Mouse (Mus musculus) ovary, postnatal 14 days (tissue): ENCODE measurements around the gene Nptx2.

Experiments used
- DNase-seq: peaks from one replicate; pipeline ENCODE4 v3.0.0; 2022; ENCODE audit warnings: low spot score

Gene Nptx2

GRCm38 (mm10) chr5:144545653-144546422, at the start of gene Nptx2:
Gene Nptx2, plus strand, starts transcription at chr5:144545902.
- DNase-seq: peak; percentile 67

DNA sequence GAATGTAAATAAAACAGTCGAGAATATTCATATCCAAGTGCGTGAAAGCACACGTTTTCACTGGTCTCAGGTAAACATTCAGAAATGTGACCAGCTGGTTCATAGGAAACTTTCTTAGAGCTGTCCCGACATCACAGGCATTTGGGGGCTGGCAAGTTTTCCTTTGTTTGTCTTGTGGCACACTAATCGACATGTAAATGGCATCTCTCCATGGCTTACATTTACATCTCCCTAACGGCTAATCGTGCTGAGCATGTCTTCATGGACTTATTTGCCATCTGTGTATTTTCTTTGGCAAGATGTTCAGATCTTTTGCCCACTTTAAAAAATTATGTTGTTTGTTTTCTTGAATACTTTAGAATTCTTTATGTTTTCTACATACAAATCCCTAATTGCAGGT, 49.2 kb upstream of the Nptx2 start:
- no peak for DNase-seq

GRCm38 (mm10) chr5:144504239-144504638, 41.5 kb upstream of the Nptx2 start:
- DNase-seq: no peak

GRCm38 (mm10) chr5:144505731-144506130, 40.0 kb upstream of the Nptx2 start:
- DNase-seq: no peak

DNA sequence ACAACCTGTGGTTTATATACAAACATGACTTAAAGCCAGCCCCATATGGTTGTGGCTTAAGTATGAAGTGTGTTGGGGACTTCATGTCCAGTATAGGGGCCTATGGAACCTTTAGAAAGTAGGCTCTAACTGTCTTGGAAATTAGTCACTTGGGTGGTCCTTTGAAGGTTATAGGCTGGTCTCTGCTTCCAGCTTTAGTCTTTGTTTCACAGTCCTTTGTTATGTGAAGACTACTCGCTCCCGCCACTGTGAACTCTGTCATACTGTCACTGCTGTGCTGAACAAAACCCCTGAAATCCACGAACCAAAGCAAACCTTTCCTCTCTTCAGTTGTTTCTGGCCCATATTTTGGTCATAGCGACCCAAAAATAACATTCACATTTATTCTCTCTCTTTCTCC, 39.5 kb upstream of the Nptx2 start:
- no peak for DNase-seq

DNA sequence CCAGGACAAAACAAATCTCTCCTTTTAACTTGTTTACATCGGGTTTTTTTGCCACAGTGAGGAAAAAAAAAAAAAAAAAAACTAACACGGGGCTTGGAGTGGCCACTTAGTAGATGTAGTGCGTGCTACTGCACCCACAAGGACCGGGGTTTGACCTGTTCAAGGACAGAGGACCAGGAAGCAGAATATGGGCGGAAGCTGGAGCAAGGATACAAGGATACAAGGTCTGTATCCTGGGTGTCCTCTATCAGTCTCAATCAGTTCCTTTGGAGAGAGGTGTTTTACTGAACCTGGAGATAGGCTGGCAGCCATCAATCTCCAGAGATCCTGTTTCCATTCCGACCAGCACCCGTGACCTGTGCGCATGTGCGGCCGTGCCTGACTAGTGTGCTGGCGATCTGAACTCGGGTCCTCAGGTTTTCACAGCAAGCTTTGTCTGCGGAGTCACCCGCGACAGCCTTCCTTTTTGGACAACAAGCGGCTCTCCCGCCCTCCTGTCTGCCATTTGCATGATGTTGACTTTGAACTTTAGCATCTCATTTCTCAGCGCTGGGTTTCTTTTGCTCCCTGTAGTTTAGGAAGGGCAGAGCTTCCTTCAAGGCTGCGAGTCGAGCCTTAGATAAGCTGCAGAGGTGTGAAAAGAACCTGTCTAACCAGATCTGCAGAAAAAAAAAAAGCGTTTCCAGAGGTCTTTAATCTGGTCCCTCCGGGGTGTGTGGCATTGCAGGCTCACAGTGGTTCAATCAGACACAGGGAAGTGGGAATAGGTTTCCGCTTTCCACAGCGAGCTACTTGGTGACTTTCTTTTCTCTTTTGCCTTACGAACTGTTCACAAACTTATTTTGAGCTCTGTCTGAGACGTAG, 38.8 kb upstream of the Nptx2 start:
- no peak for DNase-seq

GRCm38 (mm10) chr5:144509431-144509830, 36.3 kb upstream of the Nptx2 start:
- no peak for DNase-seq

GRCm38 (mm10) chr5:144514738-144515137, 31.0 kb upstream of the Nptx2 start:
- no peak for DNase-seq

- DNase-seq: no peak
Measured at GRCm38 (mm10) chr5:144515241-144515640, 30.5 kb upstream of the Nptx2 start.

- no peak for DNase-seq
Measured at GRCm38 (mm10) chr5:144520096-144520495, 25.6 kb upstream of the Nptx2 start.

- DNase-seq: no peak
Measured at GRCm38 (mm10) chr5:144524774-144525173, 20.9 kb upstream of the Nptx2 start.

- no peak for DNase-seq
Measured at GRCm38 (mm10) chr5:144529123-144529522, 16.6 kb upstream of the Nptx2 start.

DNA sequence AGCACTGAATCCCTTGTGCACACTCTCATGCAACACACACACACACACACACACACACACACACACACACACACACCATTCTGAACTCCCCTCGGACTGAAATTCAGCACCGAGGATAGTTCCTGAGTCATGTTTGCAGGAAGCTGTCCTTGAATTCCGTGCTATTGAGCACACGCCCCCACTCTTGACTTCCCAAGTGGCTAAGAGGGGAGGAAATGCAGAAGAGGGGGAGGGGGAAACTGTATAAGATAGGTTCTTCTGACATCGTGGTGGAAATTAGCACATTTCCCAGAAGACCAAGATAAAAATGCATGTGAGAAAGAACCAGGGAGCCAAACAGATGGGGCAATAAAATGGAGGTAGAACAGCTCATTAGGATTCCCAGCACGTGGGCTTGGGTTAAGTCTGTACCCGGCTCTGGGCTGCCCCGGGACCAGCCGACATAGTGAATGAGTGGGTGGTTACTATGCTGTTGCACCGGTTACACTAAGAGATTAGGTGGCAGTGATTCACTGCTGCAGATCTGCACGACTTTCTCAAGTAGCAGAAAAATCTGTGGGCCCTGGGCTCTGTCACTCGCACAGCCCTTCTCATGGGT, 2.9 kb upstream of the Nptx2 start:
- DNase-seq: no peak

- DNase-seq: no peak
Measured at GRCm38 (mm10) chr5:144546423-144546995, 807 bp downstream of the Nptx2 start.

- DNase-seq: no peak
Measured at GRCm38 (mm10) chr5:144547333-144547878, 1.7 kb downstream of the Nptx2 start.

- no peak for DNase-seq
Measured at GRCm38 (mm10) chr5:144548079-144548631, 2.5 kb downstream of the Nptx2 start.

- DNase-seq: no peak
Measured at GRCm38 (mm10) chr5:144550003-144550402, 4.3 kb downstream of the Nptx2 start.

DNA sequence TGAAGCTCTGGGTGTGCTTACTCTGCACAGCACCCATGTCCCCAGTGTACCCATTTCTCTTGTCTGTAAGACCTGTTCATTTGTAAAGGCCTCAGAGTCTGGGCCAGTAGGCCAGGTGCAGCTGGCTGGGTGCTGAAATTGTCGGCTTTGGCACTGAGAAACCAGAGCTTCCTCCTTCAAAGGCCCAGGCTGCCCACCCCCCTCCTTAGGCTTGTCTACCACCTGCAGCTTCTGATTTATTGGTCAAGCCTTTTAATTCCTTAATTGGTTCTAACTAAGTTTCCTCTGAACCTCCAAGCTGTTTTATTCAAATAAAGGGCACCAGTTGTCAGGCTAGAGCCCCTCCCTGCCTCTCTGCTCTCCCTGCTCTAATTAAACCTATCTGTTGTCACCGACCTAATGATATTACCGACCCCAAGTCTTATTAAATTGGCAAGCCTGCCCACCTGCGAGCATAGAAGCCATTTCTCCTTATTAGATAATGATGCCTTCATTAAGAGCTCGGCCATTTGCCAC, 5.0 kb downstream of the Nptx2 start:
- DNase-seq: no peak

GRCm38 (mm10) chr5:144556710-144557109, 11.0 kb downstream of the Nptx2 start:
- DNase-seq: no peak

DNA sequence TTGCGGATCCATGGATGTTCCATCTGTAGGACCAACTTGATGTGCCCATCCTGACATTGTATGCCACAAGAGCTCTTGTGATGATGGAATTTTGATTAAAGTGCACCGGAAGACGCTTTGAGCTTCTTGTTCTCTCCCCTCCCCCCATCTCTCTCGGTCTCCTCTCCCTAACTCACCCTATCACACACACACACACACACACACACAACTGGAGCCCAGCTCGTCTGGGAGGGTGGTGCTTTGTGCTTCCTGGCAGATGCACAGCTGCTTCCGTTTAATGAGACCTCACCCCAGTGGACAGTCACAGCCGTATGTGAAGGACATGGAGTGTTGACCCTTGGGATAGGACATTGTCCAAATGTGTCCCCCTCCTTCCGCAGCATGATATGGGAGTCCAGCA, 11.7 kb downstream of the Nptx2 start:
- DNase-seq: no peak

- DNase-seq: no peak
Measured at GRCm38 (mm10) chr5:144558481-144558880, 12.8 kb downstream of the Nptx2 start.

GRCm38 (mm10) chr5:144565739-144566138, 20.0 kb downstream of the Nptx2 start:
- DNase-seq: no peak
